Mouse (Mus musculus) heart, adult 8-10 months (tissue): ENCODE results near the gene Sumo1. TPM values are rescaled to one million over a fixed set of nuclear protein-coding genes. Genes with fewer than 3 reads are reported as not detected.
A peak's percentile ranks its signal among the peaks of the same experiment; 100 is the strongest.

Experiments
- DNase-seq: peaks from one replicate; pipeline ENCODE4 v3.0.0; 2022; ENCODE audit warnings: low spot score
- total RNA-seq, 4 experiments: library from RNA; stranded (reverse); gene quantifications; 2 replicates each; pipeline ENCODE4 v1.2.4; 2022

Sumo1 gene
- total RNA-seq, 4 experiments from 2014 or later: 57.1 to 62.9 (median 62.1) TPM

DNA sequence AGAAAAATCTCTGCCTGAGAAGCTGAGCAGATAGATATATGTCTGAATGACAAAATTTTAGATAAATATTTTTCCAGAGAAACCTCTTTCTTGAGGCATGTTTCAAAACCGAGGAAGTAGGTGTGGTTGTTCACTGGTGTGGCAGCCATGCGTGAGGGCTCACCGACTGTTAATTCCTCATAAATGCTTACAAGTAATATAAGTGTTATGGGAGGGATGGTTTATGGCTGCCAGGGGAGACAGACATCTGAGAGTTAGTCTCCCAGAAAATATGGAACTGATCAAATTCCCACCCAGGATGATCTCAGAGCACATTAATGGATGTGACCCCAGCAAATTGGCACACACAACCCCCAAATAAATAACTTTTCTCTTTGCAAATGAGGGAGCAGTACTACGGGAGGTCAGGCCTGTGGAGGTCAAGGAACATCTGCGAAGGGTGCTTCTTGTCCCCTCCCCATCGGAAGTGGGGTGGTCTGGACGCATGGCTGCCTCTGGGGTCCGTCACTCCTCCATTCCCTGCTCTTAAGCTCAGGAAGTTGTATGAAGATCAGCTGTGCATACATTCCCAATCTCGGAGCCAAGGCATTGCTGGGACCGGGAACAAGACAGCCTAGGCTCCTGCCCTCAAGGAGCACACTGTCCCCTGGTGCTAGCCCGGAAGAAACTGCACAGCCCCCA, 75.9 kb downstream of the Sumo1 start:
- no peak for DNase-seq

DNA sequence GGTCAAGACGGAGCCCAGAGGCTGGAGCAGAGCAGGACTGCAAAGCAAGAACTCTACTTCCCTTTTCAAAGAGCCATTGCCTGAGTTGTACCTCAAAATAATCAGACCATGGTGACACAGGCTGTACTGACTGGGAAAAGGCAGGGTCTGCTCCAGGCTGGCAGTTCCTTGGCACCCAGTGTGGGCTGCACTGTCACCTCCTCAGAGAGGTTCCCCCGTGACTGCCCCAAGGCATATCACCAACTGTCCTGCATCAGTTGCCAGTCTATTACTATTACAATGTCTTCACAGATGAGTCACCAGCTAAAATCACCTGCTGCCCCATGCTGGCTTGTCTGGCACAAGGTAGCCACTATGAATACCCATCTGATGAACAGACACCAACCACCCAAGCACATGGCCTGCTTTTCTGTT, 77.0 kb downstream of the Sumo1 start:
- no peak for DNase-seq

DNA sequence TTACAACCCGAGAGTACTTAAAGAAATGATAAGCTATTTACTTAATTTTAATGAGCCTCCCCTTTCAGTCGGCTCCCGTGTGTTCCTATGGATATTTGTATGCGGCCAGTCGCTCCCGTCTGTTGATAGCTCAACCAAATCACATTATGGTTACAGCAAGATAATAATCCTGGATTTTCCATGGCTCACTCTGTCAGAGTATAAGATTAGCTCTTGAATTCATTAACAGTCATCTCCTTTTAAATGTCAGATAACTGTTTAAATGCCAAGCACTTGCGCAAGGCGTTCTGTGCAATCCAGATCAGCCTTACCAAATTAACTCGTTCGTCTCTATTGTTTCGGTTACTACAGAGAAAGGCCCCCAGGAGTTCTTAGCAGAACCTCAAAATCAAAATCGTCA, 77.8 kb downstream of the Sumo1 start:
- peak; percentile 3 for DNase-seq

DNA sequence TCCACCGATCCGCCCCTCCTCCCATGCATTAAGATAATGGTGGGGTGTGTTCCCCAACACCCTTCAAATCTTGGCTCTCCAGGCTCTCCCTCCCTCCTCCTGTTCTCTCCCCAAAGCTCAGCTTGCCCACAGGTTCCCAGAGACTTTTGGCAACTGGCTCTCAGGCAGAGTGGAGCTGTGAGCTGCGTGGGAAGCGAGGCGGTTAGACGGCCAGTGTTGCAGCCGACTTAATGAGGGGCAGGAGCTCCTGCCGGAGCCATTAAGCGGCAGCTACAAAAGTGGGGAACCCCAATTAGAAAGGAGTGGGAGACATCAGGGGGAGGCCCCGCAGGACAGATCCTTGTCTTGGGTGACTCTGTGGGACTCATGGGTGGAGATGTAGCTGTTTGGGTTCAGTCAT, 78.3 kb downstream of the Sumo1 start:
- DNase-seq: no peak

DNA sequence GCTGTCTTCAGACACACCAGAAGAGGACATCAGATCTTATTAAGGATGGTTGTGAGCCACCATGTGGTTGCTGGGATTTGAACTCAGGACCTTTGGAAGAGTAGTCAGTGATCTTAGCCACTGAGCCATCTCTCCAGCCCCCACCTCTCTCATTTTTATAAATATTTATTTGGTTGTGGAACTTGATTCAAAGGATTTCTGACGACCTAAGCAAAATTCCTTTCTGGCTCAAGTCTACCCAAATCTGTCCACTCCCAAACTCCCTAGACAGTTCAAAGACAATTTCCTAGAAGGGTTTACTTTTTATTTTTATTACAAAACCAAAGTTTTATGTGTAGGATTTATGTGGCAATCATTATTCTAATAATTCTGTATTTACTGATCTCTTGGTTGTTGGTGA, 81.4 kb downstream of the Sumo1 start:
- DNase-seq: no peak

DNA sequence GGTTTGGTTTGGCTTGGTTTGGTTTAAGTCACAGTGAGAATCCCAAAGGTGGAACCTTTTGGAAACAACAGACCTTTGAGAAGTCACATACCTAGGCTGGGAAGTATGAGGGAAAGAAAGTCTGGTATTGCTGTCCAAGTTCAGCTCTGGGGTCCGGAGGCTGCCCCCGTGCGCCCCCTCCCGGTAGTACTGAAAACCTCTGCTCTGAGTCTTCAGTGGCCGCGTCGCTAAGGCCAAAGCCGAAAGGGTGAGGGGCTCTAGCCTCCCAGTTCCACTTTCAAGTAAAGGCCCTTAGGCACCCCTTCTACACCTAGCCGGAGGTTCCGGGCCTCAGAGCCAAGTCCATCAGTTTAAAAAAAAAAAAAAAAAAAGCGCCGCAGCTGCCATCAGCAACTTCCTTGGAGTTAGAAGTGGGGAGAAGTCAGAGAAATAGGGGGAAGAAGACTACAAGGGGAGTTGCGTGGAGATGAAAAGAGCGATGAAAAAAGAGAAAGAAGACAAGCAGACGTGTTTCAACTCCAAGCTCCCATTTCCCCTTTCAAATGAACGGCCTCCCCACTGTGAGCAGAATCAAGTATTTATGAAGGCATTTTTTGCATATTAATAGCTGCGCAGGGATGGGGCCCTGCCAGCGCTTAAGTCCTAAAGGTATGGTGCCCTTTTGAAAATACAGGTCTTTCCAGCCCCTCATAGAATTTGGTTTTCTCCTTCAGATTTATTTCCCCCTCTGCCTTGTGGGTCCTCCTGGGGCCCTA, 85.8 kb downstream of the Sumo1 start:
- DNase-seq: peak; percentile 60

DNA sequence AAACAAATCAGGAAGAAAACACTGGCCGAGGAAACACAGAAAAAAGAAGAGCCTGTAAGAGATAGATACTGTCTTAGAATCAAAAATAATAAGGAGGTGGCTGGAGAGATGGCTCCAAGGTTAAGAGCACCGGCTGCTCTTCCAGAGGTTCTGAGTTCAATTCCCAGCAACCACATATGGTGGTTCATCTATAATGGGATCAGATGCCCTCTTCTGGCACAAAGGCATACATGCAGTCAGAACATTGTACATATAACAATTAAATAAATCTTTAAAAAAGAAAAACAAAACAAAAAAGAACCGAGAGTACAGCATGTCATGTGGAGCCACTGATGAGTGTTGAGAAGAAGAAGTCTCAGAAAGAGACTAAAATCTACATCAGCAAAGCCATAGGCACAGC, 89.8 kb downstream of the Sumo1 start:
- DNase-seq: no peak

DNA sequence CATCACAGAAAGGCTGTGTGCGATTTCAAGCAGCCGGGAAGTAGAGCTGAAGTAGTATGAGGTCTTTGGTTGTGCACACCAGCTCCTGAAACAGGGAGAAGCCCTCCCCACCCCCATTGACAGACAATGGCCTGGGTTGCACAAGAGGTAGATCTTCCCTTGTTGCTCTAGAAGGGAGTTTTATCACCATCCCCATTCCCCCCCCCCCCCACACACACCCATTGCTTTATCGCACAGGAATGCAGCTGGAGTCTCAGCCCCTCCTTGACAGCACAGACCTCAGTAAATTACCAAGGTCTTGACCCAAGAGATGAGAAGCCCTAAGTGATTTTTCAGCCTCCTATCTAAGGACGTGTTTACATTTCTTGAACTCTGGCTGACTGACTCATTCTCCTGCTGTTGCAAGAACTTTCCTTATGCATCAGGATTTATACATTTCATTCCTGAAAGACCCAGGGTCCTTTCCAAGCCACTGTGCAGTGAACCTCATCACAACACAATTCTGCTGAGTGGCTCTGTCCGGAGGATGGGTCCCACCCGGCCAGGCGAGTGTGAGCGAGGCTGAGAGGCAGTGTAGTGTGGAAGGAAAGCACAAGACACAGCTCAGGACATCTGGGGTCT, 90.4 kb downstream of the Sumo1 start:
- DNase-seq: no peak

- DNase-seq: no peak
These were observed 91.3 kb downstream of the Sumo1 start for GRCm38 (mm10) chr1:59579327-59579726.

DNA sequence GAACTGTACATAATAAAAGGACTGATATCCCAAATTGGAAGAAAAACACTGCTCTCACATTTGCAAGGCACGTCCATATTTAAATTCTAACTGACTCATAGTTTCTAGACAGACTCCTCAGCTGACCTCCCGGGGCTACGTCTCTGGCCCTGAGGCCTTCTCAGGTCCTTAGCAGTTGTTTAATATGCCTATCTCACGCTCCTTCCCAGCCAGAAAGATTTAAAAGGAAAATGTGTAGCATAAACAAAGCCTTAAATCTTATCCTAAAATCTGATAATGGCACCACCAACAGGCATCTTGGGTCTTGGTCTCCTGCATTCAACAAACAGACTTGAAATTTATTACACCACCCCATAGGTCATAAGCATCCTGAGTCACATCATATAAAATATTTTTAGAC, 91.9 kb downstream of the Sumo1 start:
- DNase-seq: no peak

DNA sequence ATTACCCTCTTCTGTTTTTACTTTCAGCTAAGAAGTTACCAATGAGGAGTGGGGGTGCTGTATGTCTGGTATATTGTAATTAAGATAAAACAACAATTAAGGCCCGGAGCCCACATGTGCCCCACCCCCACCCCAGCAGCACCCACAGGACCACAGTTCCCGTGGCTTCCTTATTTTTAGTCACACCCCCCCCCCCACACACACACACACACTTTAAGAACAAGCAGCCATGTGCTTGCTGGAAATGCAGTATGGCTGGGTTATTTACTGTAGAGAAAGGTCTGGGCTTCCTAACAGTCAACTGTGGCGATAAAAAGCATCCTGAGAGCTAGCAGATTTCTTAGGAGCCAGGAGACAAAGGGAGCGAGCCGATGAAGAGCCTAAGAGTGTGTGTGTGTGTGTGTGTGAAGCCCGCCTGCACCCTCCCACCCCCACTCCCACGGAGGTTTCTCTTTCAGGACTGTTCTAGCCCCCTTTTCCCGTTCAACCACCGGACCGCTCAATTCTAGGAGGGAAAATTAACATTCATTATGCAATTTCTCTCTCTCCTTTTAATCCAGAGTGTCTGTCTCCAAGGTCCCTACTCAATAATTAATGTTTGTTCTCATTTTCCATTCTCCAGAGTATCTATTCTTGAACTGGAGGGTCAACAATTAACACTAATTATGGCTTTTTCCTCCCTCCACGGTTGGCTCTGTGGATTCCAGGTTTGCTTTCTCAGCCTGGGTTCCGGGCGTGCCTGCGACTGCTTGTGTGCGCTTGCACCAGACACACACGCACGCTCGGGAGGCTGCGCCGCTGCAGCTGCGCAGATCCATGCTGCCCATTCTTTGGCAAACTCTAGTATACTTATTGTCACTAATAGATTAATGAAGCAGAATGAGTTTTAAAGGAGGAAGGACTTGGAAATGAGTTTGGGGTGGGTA, 96.1 kb downstream of the Sumo1 start:
- DNase-seq: no peak

- DNase-seq: no peak
These were observed 96.8 kb downstream of the Sumo1 start for GRCm38 (mm10) chr1:59573843-59574242.

DNA sequence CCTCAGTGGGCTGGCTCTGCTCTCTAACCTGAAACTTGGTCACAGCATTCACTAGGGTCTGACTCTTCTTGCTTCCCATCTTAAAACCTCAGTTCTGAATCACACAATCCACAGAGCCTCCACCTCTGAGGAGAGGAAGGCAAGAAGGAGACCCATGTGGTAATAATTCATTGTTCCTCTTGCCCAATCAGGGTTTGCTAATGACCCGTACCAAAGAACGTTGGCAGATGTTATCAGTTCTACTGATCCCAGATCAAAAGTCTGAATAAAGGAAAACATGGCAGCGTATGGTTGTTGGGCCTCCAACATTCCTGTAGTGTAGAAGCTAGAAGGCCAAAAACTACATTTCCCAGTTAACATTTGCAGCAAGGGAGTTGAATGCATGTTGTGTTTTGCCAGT, 99.1 kb downstream of the Sumo1 start:
- DNase-seq: no peak

DNA sequence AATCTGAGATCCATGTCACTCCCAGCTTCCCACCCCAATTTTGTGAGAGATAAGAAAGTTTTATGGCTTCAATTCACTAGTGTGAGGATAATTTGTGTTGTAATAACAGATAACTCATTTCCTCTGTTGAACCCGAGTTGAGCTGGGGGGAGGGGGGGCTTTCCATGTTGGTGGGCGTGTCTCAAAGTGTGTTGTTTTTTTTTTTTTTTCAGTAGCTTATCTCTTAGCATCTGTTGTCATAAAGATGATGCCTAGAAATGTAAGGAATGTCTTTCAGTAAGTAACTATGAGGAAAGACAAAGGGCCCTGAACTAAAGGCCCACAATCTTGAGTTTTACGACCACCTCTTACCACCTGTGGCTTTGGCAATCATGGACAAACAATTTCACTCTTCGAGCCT, 99.9 kb downstream of the Sumo1 start:
- DNase-seq: no peak

GRCm38 (mm10) chr1:59569301-59569700, 101.3 kb downstream of the Sumo1 start:
- no peak for DNase-seq

- no peak for DNase-seq
These were observed 102.4 kb downstream of the Sumo1 start for GRCm38 (mm10) chr1:59568283-59568682.

- no peak for DNase-seq
These were observed 103.1 kb downstream of the Sumo1 start for GRCm38 (mm10) chr1:59567521-59567920.

DNA sequence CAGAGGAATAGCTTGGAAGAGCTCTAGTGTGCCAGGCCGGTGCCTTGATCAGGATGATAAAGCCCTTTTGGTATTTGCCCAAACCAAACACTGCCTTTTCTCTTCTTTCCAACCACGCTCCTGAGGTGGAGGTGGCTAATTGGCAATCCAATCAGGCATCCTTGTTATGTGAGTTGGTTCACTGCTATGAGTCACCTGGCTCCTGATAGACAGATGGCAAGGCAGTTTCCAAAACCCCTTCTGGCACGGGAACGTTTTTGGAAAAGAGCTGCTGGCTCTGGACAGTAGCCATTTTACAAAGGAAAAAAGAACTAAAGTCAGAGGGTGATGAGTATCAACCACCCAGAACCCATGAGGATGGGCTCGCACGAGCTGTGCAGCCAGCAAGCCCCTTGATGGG, 103.7 kb downstream of the Sumo1 start:
- no peak for DNase-seq

GRCm38 (mm10) chr1:59566281-59566680, 104.4 kb downstream of the Sumo1 start:
- no peak for DNase-seq

- DNase-seq: no peak
These were observed 104.8 kb downstream of the Sumo1 start for GRCm38 (mm10) chr1:59565804-59566203.

- no peak for DNase-seq
These were observed 107.1 kb downstream of the Sumo1 start for GRCm38 (mm10) chr1:59563581-59563980.

GRCm38 (mm10) chr1:59553708-59554107, 116.9 kb downstream of the Sumo1 start:
- no peak for DNase-seq
